Mouse (Mus musculus) adrenal gland, adult 18-20 months (tissue): Measurements from ENCODE around the gene Timm29. TPM values are rescaled to one million over a fixed set of nuclear protein-coding genes. Genes with fewer than 3 reads are reported as not detected.
A peak's percentile ranks its signal among the peaks of the same experiment; 100 is the strongest.

Experiments used
- DNase-seq, 2 experiments: peaks; one replicate each; pipeline ENCODE4 v3.0.0; 2021 to 2022; ENCODE audit warnings: low spot score in 2 of 2
- long read RNA-seq, 2 experiments: library from polyadenylated mRNA; stranded (forward); transcript quantifications; one replicate each; pipeline ENCODE4 v2.0.0; 2021
- total RNA-seq, 2 experiments: library from RNA; stranded (reverse); gene quantifications; 1 replicate in 1 of 2; 2 replicates in 1 of 2; pipeline ENCODE4 v1.2.3; 2021

The Timm29 gene
- 10 to 100 TPM; 51.4 to 64.4 TPM for total RNA-seq
- long read RNA-seq, experiment 1, transcript Timm29-201 (2 exons, 3,170 nt) = major isoform, 82 of 93 reads
- long read RNA-seq, experiment 1, partial matches to known transcripts = 11 of 93 reads
- long read RNA-seq, experiment 1, other reads (novel, unspliced or antisense) = 0 of 93 reads
- long read RNA-seq, experiment 2, transcript Timm29-201 (2 exons, 3,170 nt) = major isoform, 102 of 115 reads
- long read RNA-seq, experiment 2, partial matches to known transcripts = 13 of 115 reads
- long read RNA-seq, experiment 2, other reads (novel, unspliced or antisense) = 0 of 115 reads

DNA sequence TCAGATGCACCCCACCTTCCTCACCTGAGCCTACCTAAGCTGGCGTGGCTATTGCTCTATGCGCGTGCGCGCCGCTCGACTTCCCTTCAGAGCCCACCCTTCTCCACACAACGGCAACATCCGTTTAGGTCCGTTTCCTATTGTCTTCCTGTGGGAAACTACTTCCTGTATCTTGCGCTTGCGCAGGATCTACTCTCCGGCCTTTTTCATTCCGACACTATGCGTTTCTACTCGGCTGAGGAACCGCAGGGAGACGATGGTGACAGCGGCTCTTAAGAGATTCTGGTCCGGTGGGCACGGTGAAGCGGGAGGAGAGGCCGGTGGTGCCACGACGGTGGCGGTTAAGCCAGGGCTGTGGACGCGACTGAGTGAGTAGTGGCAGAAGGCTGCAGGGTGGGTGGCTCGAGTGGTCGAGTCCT, at the start of gene Timm29, which contains the start of gene Yipf2:
Gene Timm29, plus strand, starts transcription at position 20 of the 419 bp plus-strand sequence.
Gene Yipf2, minus strand, starts transcription at position 126 of the 419 bp plus-strand sequence.
- DNase-seq = peak; percentile 74 to 79

DNA sequence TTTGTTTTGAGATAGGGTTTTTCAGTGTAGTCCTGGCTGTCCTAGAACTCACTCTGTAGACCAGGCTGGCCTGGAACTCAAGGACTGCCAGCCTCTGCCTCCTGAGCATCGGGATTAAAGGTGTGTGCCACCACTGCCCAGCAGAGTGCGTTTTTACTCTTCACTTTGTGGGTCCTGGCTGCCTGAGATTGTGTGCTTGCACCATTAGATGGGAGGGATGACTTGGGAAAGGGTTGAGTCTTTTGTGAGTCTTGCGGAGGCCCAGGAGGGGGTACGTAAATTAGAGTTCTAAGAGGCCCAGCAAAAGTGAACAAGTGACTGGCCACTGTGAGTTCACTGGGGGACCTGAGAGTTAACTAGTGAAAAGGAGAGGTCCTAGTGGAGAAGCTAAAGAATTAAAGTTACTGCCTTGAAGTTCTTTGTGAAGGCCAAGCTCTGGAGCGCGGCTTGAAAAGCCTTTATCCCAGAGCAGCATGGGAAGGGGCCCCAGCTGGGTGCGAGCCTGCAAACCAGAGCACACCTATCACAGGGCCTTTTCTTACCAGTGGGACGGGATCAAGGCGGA, 47.1 kb upstream of the Timm29 start:
- DNase-seq = no peak

GRCm38 (mm10) chr9:21545916-21546788, 46.4 kb upstream of the Timm29 start:
- DNase-seq = peak; percentile 99

DNA sequence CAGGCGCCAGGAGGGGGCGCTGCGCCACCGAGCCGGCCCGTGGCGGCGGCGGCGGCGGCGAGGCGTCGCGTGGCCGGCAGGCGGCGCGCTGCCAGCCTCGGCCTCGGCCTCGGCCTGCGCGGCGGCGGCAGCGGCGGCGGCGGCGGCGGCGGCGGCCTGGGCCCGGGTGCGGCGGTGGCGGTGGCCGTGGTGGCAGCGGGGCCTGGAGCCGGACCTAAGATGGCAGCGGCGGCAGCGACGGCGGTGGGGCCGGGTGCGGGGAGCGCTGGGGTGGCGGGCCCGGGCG, 45.8 kb upstream of the Timm29 start, which contains the start of gene Carm1:
Gene Carm1, plus strand, starts transcription at position 106 of the 286 bp plus-strand sequence.
- DNase-seq = peak in 1 of 2 experiments; percentile 66

- DNase-seq = peak in 1 of 2 experiments; percentile 35
Observed at GRCm38 (mm10) chr9:21547075-21547941, 45.2 kb upstream of the Timm29 start.

- DNase-seq = no peak
Observed at GRCm38 (mm10) chr9:21551049-21551448, 41.5 kb upstream of the Timm29 start.

- DNase-seq = no peak
Observed at GRCm38 (mm10) chr9:21553607-21554273, 38.8 kb upstream of the Timm29 start.

DNA sequence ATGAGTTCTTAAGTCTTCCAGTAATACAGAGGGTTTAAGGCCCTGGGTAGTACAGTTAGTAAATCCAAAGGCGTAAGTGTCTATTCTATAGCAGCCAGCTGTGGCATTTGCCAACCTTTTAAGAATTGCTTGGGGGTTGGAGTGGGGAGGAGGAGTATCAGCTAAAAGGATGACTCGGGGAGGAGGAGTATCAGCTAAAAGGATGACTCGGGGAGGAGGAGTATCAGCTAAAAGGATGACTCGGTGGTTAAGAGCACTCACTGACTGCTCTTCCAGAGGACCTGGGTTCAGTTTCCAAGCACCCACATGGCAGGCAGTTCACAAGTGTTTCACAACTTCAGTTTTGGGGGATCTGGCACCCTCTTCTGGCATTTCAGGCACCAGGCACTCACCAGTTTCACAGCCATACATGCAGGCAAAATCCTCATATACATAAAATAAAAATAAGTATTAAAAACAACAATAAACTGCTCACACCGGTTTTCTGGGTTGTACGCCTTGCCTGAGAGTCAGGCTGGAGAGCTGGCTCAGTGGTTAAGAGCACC, 37.3 kb upstream of the Timm29 start:
- DNase-seq = no peak

DNA sequence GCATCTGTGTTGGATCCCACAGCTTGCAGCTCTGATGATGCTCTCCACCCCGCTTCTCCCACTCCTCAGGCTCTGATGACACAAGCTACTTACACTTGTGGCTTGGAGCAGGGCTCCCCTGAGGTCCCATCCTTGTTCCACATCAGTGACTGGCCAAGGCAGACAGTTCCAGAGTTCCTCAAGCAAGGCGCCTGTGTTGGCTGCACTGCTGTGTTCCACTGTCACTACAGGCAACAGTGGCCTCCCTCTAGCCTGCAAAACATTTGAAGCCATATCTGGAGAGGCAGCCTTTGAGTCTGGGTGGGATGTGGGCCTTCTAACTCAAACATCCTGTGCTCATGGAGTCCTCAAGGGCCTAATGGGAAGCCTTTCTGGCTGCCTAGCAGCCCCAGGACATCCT, 35.5 kb upstream of the Timm29 start:
- no peak for DNase-seq

DNA sequence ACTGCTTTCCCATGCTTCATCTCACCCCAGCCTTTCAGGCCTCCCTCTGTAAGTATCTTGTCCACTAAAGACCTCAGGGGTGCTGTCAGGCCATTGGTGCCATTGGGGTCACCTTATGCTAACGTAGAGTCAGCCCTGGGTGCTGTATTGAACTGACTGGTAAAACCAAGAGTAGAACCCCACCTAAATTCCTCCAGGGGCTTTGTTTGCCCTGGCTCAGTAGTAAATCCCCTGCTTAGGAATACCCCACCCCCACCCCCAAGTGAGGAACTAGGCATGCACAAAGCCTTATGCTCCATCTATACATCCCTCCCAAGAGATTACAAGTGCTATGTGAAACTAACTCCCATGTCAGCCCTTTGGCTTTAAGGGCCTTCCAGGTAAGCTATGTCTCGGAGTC, 35.0 kb upstream of the Timm29 start:
- DNase-seq = no peak

- no peak for DNase-seq
Observed at GRCm38 (mm10) chr9:21558366-21558765, 34.2 kb upstream of the Timm29 start.

GRCm38 (mm10) chr9:21559151-21559550, 33.4 kb upstream of the Timm29 start:
- no peak for DNase-seq

GRCm38 (mm10) chr9:21564420-21564819, 28.1 kb upstream of the Timm29 start:
- no peak for DNase-seq

- no peak for DNase-seq
Observed at GRCm38 (mm10) chr9:21565004-21565586, 27.4 kb upstream of the Timm29 start.

GRCm38 (mm10) chr9:21566538-21566937, 26.0 kb upstream of the Timm29 start:
- no peak for DNase-seq

DNA sequence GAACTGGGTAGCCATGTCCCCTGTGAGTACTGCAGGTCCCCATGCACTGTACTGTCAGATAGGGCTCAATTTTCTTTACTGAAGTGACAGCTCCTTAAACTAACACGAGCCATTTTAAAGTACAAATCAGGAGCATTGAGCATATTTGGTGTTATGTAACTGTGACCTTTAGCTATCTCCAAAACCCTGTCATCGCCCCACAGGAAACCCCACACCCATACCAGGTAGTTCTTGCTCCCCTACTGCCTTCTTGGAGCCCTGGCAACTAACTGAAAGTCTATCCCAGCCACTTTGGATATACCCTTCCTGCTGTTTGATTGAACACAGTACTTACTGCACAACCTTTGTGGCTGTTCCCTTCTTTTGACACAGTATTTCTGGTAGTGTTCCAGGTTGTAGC, 25.5 kb upstream of the Timm29 start:
- DNase-seq = no peak

DNA sequence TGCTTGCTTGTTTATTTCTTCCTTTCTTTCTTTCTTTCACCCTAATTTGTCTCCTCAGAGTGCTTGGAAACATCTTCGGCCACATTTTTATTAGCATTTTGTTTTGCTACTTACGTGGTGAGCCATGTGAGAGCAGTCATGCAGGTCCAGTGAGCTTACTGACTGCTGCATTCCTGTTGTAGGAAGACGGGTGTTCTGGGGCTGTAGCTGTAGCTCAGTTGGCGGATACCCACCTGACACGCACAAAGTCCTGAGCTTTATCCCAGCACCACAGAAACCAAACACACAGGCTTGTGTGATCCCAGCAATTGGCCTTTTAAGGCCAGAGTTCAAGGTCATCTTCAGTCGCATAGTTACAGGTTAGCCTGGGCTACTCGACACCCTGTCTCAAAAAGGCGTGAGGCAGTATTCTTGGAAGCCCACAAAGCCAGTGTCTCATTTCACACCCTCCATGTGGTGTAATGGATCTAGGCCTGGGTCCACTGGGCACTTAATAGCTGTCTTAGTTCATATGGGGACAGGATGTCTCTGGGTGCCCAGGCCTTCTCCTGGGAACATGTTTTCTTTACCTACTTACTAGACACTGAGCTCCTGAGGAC, 23.8 kb upstream of the Timm29 start:
- DNase-seq = no peak

- DNase-seq = no peak
Observed at GRCm38 (mm10) chr9:21574012-21574801, 18.3 kb upstream of the Timm29 start.
